Mouse (Mus musculus) liver, embryonic 14.5 days (tissue): ENCODE measurements at regions not wholly inside any gene's neighbourhood (a gene's known extent, or its start where the extent isn't known, plus 50 kb on each side); places are given as distances from the start of the nearest gene placed in this dataset.

Experiments used
- ATAC-seq: fragments of 200-750 bp; cut with Nextera tagmentation; 2 replicates; pipeline ENCODE4 v1.8.0; 2017; ENCODE audit warnings: moderate number of reproducible peaks, mild to moderate bottlenecking, moderate library complexity; ENCODE audit not compliant: insufficient read depth
- DNase-seq, 3 experiments: peaks; one replicate each; pipeline ENCODE4 v3.0.0-alpha.2; 2012 to 2013; ENCODE audit warnings: low read depth in 3 of 3, low spot score in 3 of 3
- H3K27ac ChIP-seq: fragments of 300-500 bp; sonication (generic); 2 replicates; pipeline ENCODE4 v1.5.1; 2014; ENCODE audit warnings: moderate library complexity, mild to moderate bottlenecking, control low read depth, inconsistent platforms
- H3K27me3 ChIP-seq: fragments of 300-500 bp; sonication (generic); 2 replicates; pipeline ENCODE4 v1.6.1; 2014; ENCODE audit warnings: mild to moderate bottlenecking, low read length, moderate library complexity; ENCODE audit not compliant: control insufficient read depth, insufficient read depth
- H3K36me3 ChIP-seq: fragments of 300-500 bp; sonication (generic); replicated peaks from 2 replicates; pipeline ENCODE4 v1.6.1; 2014; ENCODE audit warnings: low read depth; ENCODE audit not compliant: control insufficient read depth, insufficient read depth
- H3K4me1 ChIP-seq, 2 experiments: fragments of 200-500 bp in 1 of 2; fragments of 300-500 bp in 1 of 2; sonication (generic) in 1 of 2; replicated peaks; 2 replicates each; pipeline ENCODE4 v1.6.1; 2012 to 2014; ENCODE audit warnings: antibody characterized with exemption in 1 of 2, inconsistent platforms in 1 of 2, low read length in 1 of 2; ENCODE audit not compliant: control insufficient read depth in 2 of 2, insufficient read depth in 2 of 2
- H3K4me2 ChIP-seq: fragments of 300-500 bp; sonication (generic); 2 replicates; pipeline ENCODE4 v1.6.1; 2014; ENCODE audit warnings: low read depth, mild to moderate bottlenecking, control low read depth, moderate library complexity
- H3K4me3 ChIP-seq, 2 experiments: fragments of 200-500 bp in 1 of 2; fragments of 300-500 bp in 1 of 2; sonication (generic) in 1 of 2; 2 replicates each; pipeline ENCODE4 v1.5.1; 2012 to 2014; ENCODE audit warnings: low read depth in 2 of 2, low read length in 2 of 2, mild to moderate bottlenecking in 2 of 2, control low read depth in 1 of 2, inconsistent platforms in 1 of 2, moderate library complexity in 1 of 2; ENCODE audit not compliant: insufficient read depth in 1 of 2
- H3K9ac ChIP-seq: fragments of 300-500 bp; sonication (generic); replicated peaks from 2 replicates; pipeline ENCODE4 v1.6.1; 2014; ENCODE audit warnings: mild to moderate bottlenecking, control low read depth, moderate library complexity
- H3K9me3 ChIP-seq: fragments of 300-500 bp; sonication (generic); 2 replicates; pipeline ENCODE4 v1.6.1; 2016; ENCODE audit warnings: low read length, mixed read lengths; ENCODE audit not compliant: control insufficient read depth
- CTCF ChIP-seq: IDR thresholded peaks from 2 replicates; pipeline ENCODE4 v1.5.1; 2016; ENCODE audit warnings: antibody characterized with exemption, low read depth, control low read depth
- EP300 ChIP-seq: IDR thresholded peaks from 2 replicates; pipeline ENCODE4 v1.6.1; 2016; ENCODE audit warnings: antibody characterized with exemption, low read depth
- WGBS: fragments of 180-500 bp; shearing (Covaris S2); extraction: QIAGEN DNeasy Blood & Tissue Kit; methylation state at CpG from one replicate; pipeline ENCODE4 v1.1.7; 2014; ENCODE audit not compliant: insufficient replicate concordance; 5-methylcytosine and 5-hydroxymethylcytosine counted together

DNA sequence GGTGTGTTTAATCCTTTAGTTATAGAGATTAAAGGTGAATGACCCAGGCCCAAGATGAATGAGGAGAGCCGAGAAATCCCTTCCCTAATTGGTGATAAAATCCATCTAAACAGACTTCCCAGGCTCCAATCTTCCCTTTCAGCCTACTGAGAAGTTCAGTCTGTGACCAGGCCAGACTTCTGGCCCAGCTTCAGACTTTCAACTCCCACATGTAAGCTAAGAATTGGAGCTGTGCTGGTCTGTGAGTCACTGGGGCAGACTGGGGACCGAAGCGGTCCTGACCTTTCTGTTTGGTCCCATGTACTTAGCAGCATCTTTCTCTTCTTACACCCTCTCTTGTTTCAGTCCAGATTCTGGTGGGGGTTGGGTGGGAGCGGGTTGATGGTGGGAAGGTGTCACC is 50.3 kb upstream of the Ankrd55 start:
- Histone ChIP-seq H3K4me3 (no peak overlapping the region), H3K9ac (no peak overlapping the region), H3K9me3 (no peaks in the 10 kb centered on the region), H3K27me3 (no peaks in the 10 kb centered on the region), H3K4me1 (no peaks in the 10 kb centered on the region; a peak in 1 of 4 replicates), H3K27ac (no peak overlapping the region), H3K4me2 (no peak overlapping the region), H3K36me3 (no peaks in the 10 kb centered on the region)
- ATAC-seq, result no peak
- 62% methylated on average over 4 of the region's 4 CpGs for WGBS
- DNase-seq, result no peak
- TF ChIP-seq EP300, result no peak
- TF ChIP-seq CTCF, result no peak
